Mouse (Mus musculus) heart, postnatal 0 days (tissue): Measurements from ENCODE around the gene Hsd3b4. TPM values are rescaled to one million over a fixed set of nuclear protein-coding genes. Genes with fewer than 3 reads are reported as not detected.

ENCODE experiments used
- polyA plus RNA-seq: library from polyadenylated mRNA; unstranded; fragments of >200 nt; fragmentation: Nextera tagmentation; extraction: Ambion mirVana; gene quantifications from 2 replicates; pipeline ENCODE4 v1.2.1, GENCODE M21; 2015
- total RNA-seq: library from RNA; depleted of rRNA; stranded (reverse); fragments of >200 nt; gene quantifications from 2 replicates; pipeline ENCODE4 v1.2.3, GENCODE M21; 2014; ENCODE audit warnings: low replicate concordance; rRNA removed

The Hsd3b4 gene
- total and polyA plus RNA-seq, 2 experiments from 2014 or later = not detected

Other genes starting within 250 kb of the Hsd3b4 start
- gene Hmgcs2, start 230.1 kb downstream of the Hsd3b4 start, total RNA-seq = 5.2 and 115 TPM in 2 replicates
- 105 and 153 TPM in 2 replicates for gene Hmgcs2, start 230.1 kb downstream of the Hsd3b4 start, polyA plus RNA-seq
- 19.7 and 43.2 TPM in 2 replicates for gene Phgdh, start 170.5 kb downstream of the Hsd3b4 start, total RNA-seq
- gene Phgdh, start 170.5 kb downstream of the Hsd3b4 start, polyA plus RNA-seq = 15.2 and 15.5 TPM in 2 replicates
- gene Zfp697, start 128.1 kb downstream of the Hsd3b4 start, total RNA-seq = 10.4 and 20.8 TPM in 2 replicates
- gene Zfp697, start 128.1 kb downstream of the Hsd3b4 start, polyA plus RNA-seq = 9.4 and 9.6 TPM in 2 replicates
- gene Gm4450, start 53.4 kb downstream of the Hsd3b4 start, total RNA-seq = not detected in 2 replicates
- not detected in 2 replicates for gene Gm4450, start 53.4 kb downstream of the Hsd3b4 start, polyA plus RNA-seq
- not detected in 2 replicates for gene Gm10681, start 78.3 kb upstream of the Hsd3b4 start, total RNA-seq
- gene Gm10681, start 78.3 kb upstream of the Hsd3b4 start, polyA plus RNA-seq = not detected in 2 replicates
- gene Hsd3b5, start 119.7 kb upstream of the Hsd3b4 start, total RNA-seq = not detected in 2 replicates
- gene Hsd3b5, start 119.7 kb upstream of the Hsd3b4 start, polyA plus RNA-seq = not detected in 2 replicates
- gene Hsd3b2, start 214.0 kb upstream of the Hsd3b4 start, total RNA-seq = not detected in 2 replicates
- not detected in 2 replicates for gene Hsd3b2, start 214.0 kb upstream of the Hsd3b4 start, polyA plus RNA-seq